32 mouse cellular contexts compared by ENCODE assay signal in the genomic region with DNA sequence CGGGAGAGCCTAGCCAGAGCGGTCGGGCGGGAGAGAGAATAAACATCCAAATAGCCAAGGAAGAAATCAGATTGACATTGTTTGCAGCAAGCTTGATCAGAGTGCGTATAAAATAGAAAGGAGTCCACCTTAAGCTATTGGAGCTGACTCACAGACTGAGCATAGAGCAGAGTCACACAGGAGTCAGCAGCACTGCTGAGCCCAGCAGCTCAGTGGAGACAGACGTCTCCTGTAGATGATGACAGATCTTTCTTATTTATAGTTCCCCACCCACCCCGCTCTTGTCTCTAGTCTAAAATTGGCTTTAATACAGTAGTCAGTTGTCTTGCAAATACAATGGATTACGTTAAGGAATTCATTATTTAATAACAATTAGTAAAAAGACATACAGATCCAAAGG. TPM values are rescaled to one million over a fixed set of nuclear protein-coding genes. Genes with fewer than 3 reads are reported as not detected.
A peak's percentile ranks its signal among the peaks of the same experiment; 100 is the strongest.
DNase-seq lines count a peak whose midpoint lies in the region; ATAC-seq and TF ChIP-seq lines count a peak whose summit lies in the region.
"Had no signal": no experiment of that assay in that cellular context is flagged by ENCODE, and none has a peak within 500 bp of the region (broad histone marks: within the 10 kb centered on the region; RNA-seq: fewer than 3 reads in every experiment).

No protein-coding gene starts in this region.

- peak overlapping the region; percentile 50 for H3K9ac ChIP-seq in heart, embryonic 13.5 days
- H3K9ac ChIP-seq: embryonic facial prominence, embryonic 13.5 days; forebrain, embryonic 12.5 days; hindbrain, embryonic 14.5 days; liver, embryonic 13.5 days; midbrain, embryonic 12.5 days; neural tube, embryonic 15.5 days had no signal

- H3K4me1 ChIP-seq in heart, embryonic 13.5 days = peaks cover 12% of the 10 kb centered on the region
- H3K4me1 ChIP-seq: embryonic facial prominence, embryonic 13.5 days; forebrain, embryonic 12.5 days; liver, embryonic 13.5 days; midbrain, embryonic 12.5 days; neural tube, embryonic 15.5 days had no signal

- no peak for DNase-seq in heart, adult 8-10 months (ENCODE audit: low spot score)
- no peak for DNase-seq in layer of hippocampus, adult 2 months (ENCODE audit: low spot score in 2 of 2)
- DNase-seq in layer of hippocampus, postnatal 25 days (ENCODE audit: extremely low spot score in 1 of 2, low spot score in 1 of 2) = no peak
- peak; percentile 27 to 31 for DNase-seq in right cerebral cortex, adult 2 months (ENCODE audit: low spot score in 2 of 2)
- DNase-seq in right cerebral cortex, postnatal 10 days (ENCODE audit: low spot score in 2 of 2) = no peak
- peak; percentile 41 for DNase-seq in telencephalon, adult 2 months (ENCODE audit: low read depth, low spot score)
- DNase-seq: adrenal gland, postnatal 10 days; cerebellum, adult 2 months; cerebellum, postnatal 36 days; embryo, embryonic 11 days; gastrocnemius, adult 2 months; heart, postnatal 36 days; kidney, adult 2 months; kidney, postnatal 14 days; liver, embryonic 13.5 days; lung, adult 2 months; lung, postnatal 14 days; right cerebral cortex, postnatal 4 days; thymus, adult 2 months; thymus, postnatal 4 days had no signal

- no peaks in the 10 kb centered on the region for H3K9me3 ChIP-seq in heart, embryonic 13.5 days
- H3K9me3 ChIP-seq: embryonic facial prominence, embryonic 13.5 days; forebrain, embryonic 12.5 days; liver, embryonic 13.5 days; midbrain, embryonic 12.5 days; neural tube, embryonic 15.5 days had no signal

- peak overlapping the region; percentile 73 for H3K27ac ChIP-seq in heart, embryonic 13.5 days (replicated peaks)
- 0 out of 2 replicates have a peak overlapping the region, but pooled peaks have one; percentile 10 for H3K27ac ChIP-seq in layer of hippocampus, adult 2 months
- H3K27ac ChIP-seq: embryonic facial prominence, embryonic 13.5 days; forebrain, embryonic 12.5 days; gastrocnemius, adult 2 months; hindbrain, embryonic 14.5 days; liver, embryonic 13.5 days; midbrain, embryonic 12.5 days; neural tube, embryonic 15.5 days had no signal

- ATAC-seq in heart, embryonic 13.5 days (ENCODE audit: extremely low read depth, insufficient number of reproducible peaks, low FRiP score, low TSS enrichment) = no peak
- ATAC-seq: inflammation-experienced regulatory T-cells, adult 6 months had no signal

- H3K4me3 ChIP-seq in heart, embryonic 13.5 days = no peak overlapping the region
- H3K4me3 ChIP-seq in layer of hippocampus, adult 2 months = no peak overlapping the region
- H3K4me3 ChIP-seq: embryonic facial prominence, embryonic 13.5 days; erythroblast, embryonic 14.5 days; forebrain, embryonic 12.5 days; gastrocnemius, adult 2 months; liver, embryonic 13.5 days; midbrain, embryonic 12.5 days; neural tube, embryonic 15.5 days had no signal

- WGBS in heart, embryonic 13.5 days = 67% methylated on average over 8 of the region's 8 CpGs

- no peak overlapping the region for H3K4me2 ChIP-seq in heart, embryonic 13.5 days
- H3K4me2 ChIP-seq: embryonic facial prominence, embryonic 13.5 days; forebrain, embryonic 12.5 days; hindbrain, embryonic 14.5 days; liver, embryonic 13.5 days; midbrain, embryonic 12.5 days; neural tube, embryonic 15.5 days had no signal

- H3K27me3 ChIP-seq in heart, embryonic 13.5 days (replicated peaks) = no peaks in the 10 kb centered on the region
- H3K27me3 ChIP-seq: embryonic facial prominence, embryonic 13.5 days; forebrain, embryonic 12.5 days; liver, embryonic 13.5 days; midbrain, embryonic 12.5 days; neural tube, embryonic 15.5 days had no signal

- no peak for TF ChIP-seq CTCF in layer of hippocampus, adult 2 months (conservative IDR thresholded peaks at IDR 0.05)

- H3K36me3 ChIP-seq in heart, embryonic 13.5 days = peaks cover 74% of the 10 kb centered on the region

RNA-seq across cellular contexts. Expression of a gene that starts 28.4 kb away (rescaled TPM):
- polyA plus RNA-seq in heart, embryonic 13.5 days (2015; fragmentation: Nextera tagmentation; extraction: Ambion mirVana) = 18.9 and 19.7 TPM in 2 replicates
- 10 to 100 TPM; 16.3 to 20.0 (median 17.5) TPM for total RNA-seq in heart, adult 8-10 months (2022)
- total RNA-seq in layer of hippocampus, adult 2 months (2021) = 10 to 100 TPM; 12.4 to 14.3 TPM
- 10 to 100 TPM; 15.3 to 15.7 TPM for total RNA-seq in layer of hippocampus, postnatal 25 days (2021)

RNA-seq across cellular contexts. Expression of a gene that starts 42.2 kb away (rescaled TPM):
- polyA plus RNA-seq in heart, embryonic 13.5 days (2015; fragmentation: Nextera tagmentation; extraction: Ambion mirVana) = not detected in 2 replicates
- under 1 TPM in 1 of 4 experiments, not detected in 3; 0.22 TPM for total RNA-seq in heart, adult 8-10 months (2022)
- total RNA-seq in layer of hippocampus, adult 2 months (2021) = under 1 TPM in 1 of 2 experiments, not detected in 1; 0.31 TPM
- total RNA-seq in layer of hippocampus, postnatal 25 days (2021) = under 1 TPM; 0.22 to 0.38 TPM
- total RNA-seq: gastrocnemius, adult 2 months; gastrocnemius, postnatal 4 days; heart, postnatal 36 days; left cerebral cortex, postnatal 10 days had no signal
- polyA plus RNA-seq: cerebellum, adult 2 months; embryonic facial prominence, embryonic 13.5 days; erythroblast, embryonic 14.5 days; forebrain, embryonic 12.5 days; hindbrain, embryonic 14.5 days; limb, embryonic 14.5 days; midbrain, embryonic 12.5 days; neural tube, embryonic 15.5 days had no signal

RNA-seq across cellular contexts. Expression of a gene that starts 45.8 kb away (rescaled TPM):
- polyA plus RNA-seq in heart, embryonic 13.5 days (2015; fragmentation: Nextera tagmentation; extraction: Ambion mirVana) = 35.4 and 37.6 TPM in 2 replicates
- total RNA-seq in heart, adult 8-10 months (2022) = 10 to 100 TPM; 18.4 to 22.5 (median 22.1) TPM
- 1 to 10 TPM; 6.3 to 7.2 TPM for total RNA-seq in layer of hippocampus, adult 2 months (2021)
- total RNA-seq in layer of hippocampus, postnatal 25 days (2021) = 1 to 10 TPM; 6.0 to 6.3 TPM

RNA-seq across cellular contexts. Expression of a gene that starts 46.1 kb away (rescaled TPM):
- polyA plus RNA-seq in heart, embryonic 13.5 days (2015; fragmentation: Nextera tagmentation; extraction: Ambion mirVana) = not detected in 2 replicates
- total RNA-seq in heart, adult 8-10 months (2022) = not detected
- total RNA-seq in layer of hippocampus, adult 2 months (2021) = under 1 TPM in 1 of 2 experiments, not detected in 1; 0.29 TPM
- total RNA-seq in layer of hippocampus, postnatal 25 days (2021) = under 1 TPM; 0.10 to 0.63 TPM
- total RNA-seq: heart, postnatal 36 days; megakaryocyte, adult 5-6 weeks had no signal
- polyA plus RNA-seq: erythroblast, embryonic 14.5 days; liver, embryonic 13.5 days; midbrain, embryonic 12.5 days had no signal

Comparison
In these comparisons a context has a peak if more than half of its experiments do, and no peak if none do; other contexts are left out.
1. DNase-seq: peak in right cerebral cortex, adult 2 months (2 of 2) and telencephalon, adult 2 months (single experiment); none in heart, adult 8-10 months (single experiment), layer of hippocampus, adult 2 months (0 of 2), layer of hippocampus, postnatal 25 days (0 of 2) and right cerebral cortex, postnatal 10 days (0 of 2).